Mouse (Mus musculus) liver, postnatal 0 days (tissue): Measurements from ENCODE around the gene Scgb2b21. TPM values are rescaled to one million over a fixed set of nuclear protein-coding genes. Genes with fewer than 3 reads are reported as not detected.
"Not testable (repeated sequence)": the region's sequence is repeated elsewhere in the genome, so short reads cannot be mapped to it uniquely, and the experiment has no call there.

ENCODE experiments used
- ATAC-seq: fragments of 200-750 bp; cut with Nextera tagmentation; 2 replicates; pipeline ENCODE4 v1.8.0; 2017; ENCODE audit warnings: mild to moderate bottlenecking, moderate library complexity
- DNase-seq: peaks from one replicate; pipeline ENCODE4 v3.0.0-alpha.2; 2016
- H3K27ac ChIP-seq: fragments of 300-500 bp; sonication (generic); 2 replicates; pipeline ENCODE4 v1.5.1; 2014; ENCODE audit warnings: antibody characterized with exemption, moderate library complexity, mild to moderate bottlenecking, low read depth
- H3K27me3 ChIP-seq: fragments of 300-500 bp; sonication (generic); 2 replicates; pipeline ENCODE4 v1.6.1; 2014; ENCODE audit warnings: low read length, control low read depth, mixed read lengths; ENCODE audit not compliant: insufficient read depth
- H3K36me3 ChIP-seq: fragments of 300-500 bp; sonication (generic); replicated peaks from 2 replicates; pipeline ENCODE4 v1.6.1; 2014; ENCODE audit warnings: mild to moderate bottlenecking, control low read depth, low read length, moderate library complexity, mixed read lengths; ENCODE audit not compliant: insufficient read depth
- H3K4me1 ChIP-seq: fragments of 300-500 bp; sonication (generic); 2 replicates; pipeline ENCODE4 v1.6.1; 2014; ENCODE audit warnings: antibody characterized with exemption, mild to moderate bottlenecking, control low read depth; ENCODE audit not compliant: insufficient read depth
- H3K4me2 ChIP-seq: fragments of 300-500 bp; sonication (generic); 2 replicates; pipeline ENCODE4 v1.6.1; 2014; ENCODE audit warnings: low read depth, mild to moderate bottlenecking, low read length, moderate library complexity, mixed read lengths
- H3K4me3 ChIP-seq: fragments of 300-500 bp; sonication (generic); 2 replicates; pipeline ENCODE4 v1.5.1; 2014; ENCODE audit warnings: low read depth, low read length
- H3K9ac ChIP-seq: fragments of 300-500 bp; sonication (generic); replicated peaks from 2 replicates; pipeline ENCODE4 v1.6.1; 2014; ENCODE audit warnings: mild to moderate bottlenecking, moderate library complexity
- H3K9me3 ChIP-seq: fragments of 300-500 bp; sonication (generic); 2 replicates; pipeline ENCODE4 v1.6.1; 2016; ENCODE audit warnings: mild to moderate bottlenecking, control low read depth, low read length, mixed read lengths
- CTCF ChIP-seq: sonication (generic); IDR thresholded peaks from 2 replicates; pipeline ENCODE4 v1.5.1; 2016; ENCODE audit warnings: antibody characterized with exemption, low read depth
- EP300 ChIP-seq: IDR thresholded peaks from 2 replicates; pipeline ENCODE4 v1.6.1; 2016; ENCODE audit warnings: antibody characterized with exemption, low read depth, mild to moderate bottlenecking
- WGBS: fragments of 180-500 bp; shearing (Covaris S2); extraction: QIAGEN DNeasy Blood & Tissue Kit; methylation state at CpG from one replicate; pipeline ENCODE4 v1.1.7; 2014; ENCODE audit not compliant: insufficient replicate concordance; 5-methylcytosine and 5-hydroxymethylcytosine counted together
- polyA plus RNA-seq: library from polyadenylated mRNA; unstranded; fragments of >200 nt; fragmentation: Nextera tagmentation; extraction: Ambion mirVana; gene quantifications from 2 replicates; pipeline ENCODE4 v1.2.1, GENCODE M21; 2015

The Scgb2b21 gene
- not detected in 2 replicates for polyA plus RNA-seq

DNA sequence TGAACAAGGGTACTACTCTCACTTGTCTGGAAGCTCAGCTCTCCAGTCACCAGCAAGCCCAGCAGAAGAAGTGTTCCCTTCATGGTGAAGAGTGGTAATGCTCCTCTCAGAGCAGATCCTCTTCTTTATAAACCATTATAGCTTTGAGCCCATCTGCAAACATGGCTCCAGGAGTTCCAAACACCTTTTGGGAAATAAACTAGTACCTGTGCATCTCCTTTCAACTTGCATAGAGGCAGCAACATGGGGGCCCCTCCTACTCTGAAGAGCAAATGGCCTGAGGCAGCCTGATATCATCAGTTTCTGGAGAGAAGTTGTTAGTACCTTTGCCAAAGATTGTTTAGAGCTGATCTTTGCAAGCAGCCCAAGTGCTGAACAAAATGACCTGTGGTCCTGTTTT, at the start of gene Scgb2b21:
Scgb2b21 (minus strand) TSS at position 101 of the 400 bp plus-strand sequence.
- Histone ChIP-seq H3K4me3 (no peak within 1 kb of the TSS), H3K9me3 (0 out of 2 replicates have a peak, but pooled peaks cover 2% of the 10 kb centered on the region), H3K36me3 (no peaks in the 10 kb centered on the region), H3K9ac (no peak within 1 kb of the TSS), H3K27me3 (no peaks in the 10 kb centered on the region), H3K4me1 (no peaks in the 10 kb centered on the region), H3K4me2 (no peak within 1 kb of the TSS), H3K27ac (no peak within 1 kb of the TSS)
- DNase-seq (no peak), ATAC-seq (no peak)
- TF ChIP-seq CTCF, result no peak
- no peak for TF ChIP-seq EP300

DNA sequence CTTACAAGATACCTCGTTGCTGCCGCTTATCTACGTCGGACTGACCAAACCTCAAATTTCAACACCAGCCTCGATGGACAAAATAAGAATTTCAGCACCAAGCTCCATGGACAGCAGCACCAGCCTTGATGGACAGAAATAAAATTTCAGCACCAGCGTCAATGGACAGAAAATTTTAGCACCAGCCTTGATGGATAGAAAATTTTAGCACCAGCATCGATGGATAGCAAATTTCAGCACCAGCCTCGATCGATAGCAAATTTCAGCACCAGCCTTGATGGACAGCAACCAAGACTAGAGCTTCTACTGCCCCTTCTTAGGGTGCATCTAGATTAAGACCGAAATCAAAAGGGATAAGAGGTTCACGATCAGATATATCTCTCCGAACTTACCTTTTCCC, 23.2 kb upstream of the Scgb2b21 start:
- not testable (repeated sequence) for H3K9ac ChIP-seq, H3K27me3 ChIP-seq, H3K36me3 ChIP-seq, H3K4me3 ChIP-seq, DNase-seq, H3K4me1 ChIP-seq, H3K27ac ChIP-seq, H3K4me2 ChIP-seq, H3K9me3 ChIP-seq, ATAC-seq
- WGBS, result 87% methylated on average over 12 of the region's 12 CpGs

Other genes with a start within 250 kb of the Scgb2b21 start
- not detected in 2 replicates for gene Scgb2b19, start 240.1 kb downstream of the Scgb2b21 start, polyA plus RNA-seq
- not detected in 2 replicates for gene Scgb1b19, start 233.2 kb downstream of the Scgb2b21 start, polyA plus RNA-seq
- gene Scgb2b20, start 154.1 kb downstream of the Scgb2b21 start, polyA plus RNA-seq, result not detected in 2 replicates
- not detected in 2 replicates for gene Scgb1b20, start 147.2 kb downstream of the Scgb2b21 start, polyA plus RNA-seq
- gene Scgb2b24, start 218.9 kb upstream of the Scgb2b21 start, polyA plus RNA-seq, result not detected in 2 replicates
- not detected in 2 replicates for gene Scgb1b24, start 223.3 kb upstream of the Scgb2b21 start, polyA plus RNA-seq